Mouse (Mus musculus) right cerebral cortex, postnatal 14 days (tissue): ENCODE data around the gene Fut2.
A peak's percentile ranks its signal among the peaks of the same experiment; 100 is the strongest.
"Not testable (repeated sequence)": the region's sequence is repeated elsewhere in the genome, so short reads cannot be mapped to it uniquely, and the experiment has no call there.

ENCODE experiments used
- DNase-seq: peaks from one replicate; pipeline ENCODE4 v3.0.0; 2022

Fut2 gene

GRCm38 (mm10) chr7:45667761-45668160 lies 1.6 kb upstream of the Fut2 start:
- peak; percentile 45 for DNase-seq

- no peak for DNase-seq
Observed at GRCm38 (mm10) chr7:45665303-45666138, 673 bp downstream of the Fut2 start.

GRCm38 (mm10) chr7:45661702-45662101 lies 4.5 kb downstream of the Fut2 start:
- not testable (repeated sequence) for DNase-seq

- no peak for DNase-seq
Observed at GRCm38 (mm10) chr7:45660746-45661478, 5.3 kb downstream of the Fut2 start.

- no peak for DNase-seq
Observed at GRCm38 (mm10) chr7:45654424-45655047, 11.7 kb downstream of the Fut2 start.

- DNase-seq = not testable (repeated sequence)
Observed at GRCm38 (mm10) chr7:45650484-45650883, 15.7 kb downstream of the Fut2 start.

GRCm38 (mm10) chr7:45649351-45649750 lies 16.8 kb downstream of the Fut2 start:
- no peak for DNase-seq

GRCm38 (mm10) chr7:45646671-45647070 lies 19.5 kb downstream of the Fut2 start:
- DNase-seq = no peak

GRCm38 (mm10) chr7:45645591-45645971 lies 20.6 kb downstream of the Fut2 start:
- no peak for DNase-seq

- DNase-seq = no peak
Observed at GRCm38 (mm10) chr7:45644872-45645590, 21.2 kb downstream of the Fut2 start.

- peak; percentile 60 for DNase-seq
Observed at GRCm38 (mm10) chr7:45644183-45644582, 22.0 kb downstream of the Fut2 start.

- peak; percentile 90 for DNase-seq
Observed at GRCm38 (mm10) chr7:45643441-45644178, 22.6 kb downstream of the Fut2 start.

GRCm38 (mm10) chr7:45642503-45643255 lies 23.5 kb downstream of the Fut2 start:
- DNase-seq = no peak

GRCm38 (mm10) chr7:45642083-45642482 lies 24.1 kb downstream of the Fut2 start:
- no peak for DNase-seq

GRCm38 (mm10) chr7:45641391-45642040 lies 24.7 kb downstream of the Fut2 start:
- DNase-seq = no peak

- DNase-seq = no peak
Observed at GRCm38 (mm10) chr7:45640191-45640957, 25.8 kb downstream of the Fut2 start.

- DNase-seq = peak; percentile 20
Observed at GRCm38 (mm10) chr7:45639561-45640027, 26.6 kb downstream of the Fut2 start, which contains the start of gene Mamstr. Mamstr (plus strand) TSS chr7:45639977.

- peak; percentile 95 for DNase-seq
Observed at GRCm38 (mm10) chr7:45638623-45639401, 27.4 kb downstream of the Fut2 start.

GRCm38 (mm10) chr7:45637710-45638109 lies 28.5 kb downstream of the Fut2 start:
- DNase-seq = no peak
